Mouse (Mus musculus): ENCODE data around the gene Armc10.

DNA sequence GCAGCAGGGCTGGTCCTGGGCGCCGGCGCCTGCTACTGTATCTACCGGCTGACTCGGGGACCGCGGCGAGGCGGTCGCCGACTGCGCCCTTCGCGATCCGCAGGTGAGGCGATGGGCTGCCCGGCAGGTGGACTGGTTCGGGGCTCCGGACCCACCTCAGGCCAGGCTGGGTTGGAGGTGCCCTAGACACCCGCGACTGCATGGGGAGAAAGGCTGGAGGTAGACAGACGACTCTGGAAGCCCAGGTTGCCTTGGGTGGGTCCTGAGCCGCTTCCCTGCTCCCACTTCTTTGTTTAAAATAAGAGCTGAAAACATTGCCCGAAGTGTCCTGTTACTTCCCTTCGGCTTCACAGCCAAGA lies 499 bp downstream of the Armc10 start:
- no peak for TF ChIP-seq POLR2A (IDR thresholded peaks at IDR 0.05; ENCODE audit: low read depth, low read length)
- no peak for TF ChIP-seq CTCF (IDR thresholded peaks at IDR 0.05; ENCODE audit: borderline replicate concordance, insufficient read depth, low read length)
